ENCODE assay signal across 12 mouse cellular contexts in the genomic region with DNA sequence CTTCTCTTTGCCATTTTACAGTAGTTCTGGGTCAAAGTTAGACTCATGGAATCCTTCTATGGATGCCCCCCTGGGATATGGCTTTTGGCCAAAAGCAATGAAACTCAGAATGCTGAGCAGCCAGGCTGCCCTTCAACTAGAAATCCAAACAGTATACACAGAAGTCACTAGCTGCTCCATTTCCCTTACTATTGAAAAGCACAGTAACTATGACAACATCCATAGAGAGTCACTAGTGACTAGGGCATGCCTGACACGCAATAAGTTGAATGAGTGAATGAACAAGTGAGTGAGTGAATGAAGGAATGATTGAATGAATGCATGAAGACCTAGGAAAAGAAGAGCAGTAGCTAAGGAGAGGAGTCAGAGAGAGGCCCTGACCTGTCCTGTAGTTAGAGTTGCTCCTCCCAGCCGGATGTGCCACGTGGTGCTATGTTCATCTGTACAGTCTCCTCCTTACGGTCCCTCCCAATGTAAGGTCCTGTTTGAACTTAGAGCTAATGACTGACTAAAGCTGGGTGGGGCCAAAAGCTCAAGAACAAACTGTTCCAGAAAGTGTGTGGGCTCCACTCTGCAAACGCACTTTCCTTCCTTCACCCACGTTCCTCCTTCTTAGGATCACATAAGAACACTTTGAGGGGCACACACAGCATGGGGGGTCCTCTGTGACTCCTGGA. TPM values are rescaled to one million over a fixed set of nuclear protein-coding genes. Genes with fewer than 3 reads are reported as not detected.
DNase-seq lines count a peak whose midpoint lies in the region; ATAC-seq and TF ChIP-seq lines count a peak whose summit lies in the region.
"Had no signal": no experiment of that assay in that cellular context is flagged by ENCODE, and none has a peak within 500 bp of the region (broad histone marks: within the 10 kb centered on the region; RNA-seq: fewer than 3 reads in every experiment).

No protein-coding gene starts in this region.

- H3K9ac ChIP-seq in lung, embryonic 14.5 days, result no peak overlapping the region
- no peak overlapping the region for H3K9ac ChIP-seq in liver, embryonic 15.5 days
- no peak overlapping the region for H3K9ac ChIP-seq in stomach, embryonic 16.5 days (ENCODE audit: low read length)

- no peak overlapping the region for H3K4me2 ChIP-seq in lung, embryonic 14.5 days
- H3K4me2 ChIP-seq in liver, embryonic 15.5 days, result no peak overlapping the region
- no peak overlapping the region for H3K4me2 ChIP-seq in stomach, embryonic 16.5 days (ENCODE audit: low read depth, low read length)

- peak; percentile 76 for ATAC-seq in lung, embryonic 14.5 days (ENCODE audit: insufficient read depth)
- peak; percentile 82; the same call in 1 of the 2 replicates for ATAC-seq in liver, embryonic 15.5 days (ENCODE audit: insufficient read depth)
- peak; percentile 93 for ATAC-seq in stomach, embryonic 16.5 days (ENCODE audit: insufficient read depth, low FRiP score)

- DNase-seq in lung, embryonic 14.5 days, result peak; percentile 19
- no peak for DNase-seq in lung, postnatal 14 days
- DNase-seq in kidney, adult 2 months, result peak; percentile 88
- DNase-seq in frontal cortex, postnatal 10 days (ENCODE audit: low spot score in 2 of 2), result no peak
- no peak for DNase-seq in thymus, postnatal 4 days
- no peak for DNase-seq in ovary, adult 18-20 months (ENCODE audit: low spot score)
- DNase-seq: adrenal gland, adult 8-10 months; cerebellum, postnatal 10 days; gastrocnemius, adult 2 months; right cerebral cortex, postnatal 14 days had no signal

- H3K27ac ChIP-seq in lung, embryonic 14.5 days (ENCODE audit: low read depth), result no peak overlapping the region
- H3K27ac ChIP-seq in kidney, adult 2 months (ENCODE audit: insufficient read depth, low read depth, low read length), result peak overlapping the region; percentile 16
- no peak overlapping the region for H3K27ac ChIP-seq in liver, embryonic 15.5 days (replicated peaks)
- 0 out of 2 replicates have a peak overlapping the region, but pooled peaks have one; percentile 28 for H3K27ac ChIP-seq in stomach, embryonic 16.5 days (ENCODE audit: low read length)
- H3K27ac ChIP-seq: gastrocnemius, adult 2 months had no signal

- 65% methylated on average over 6 of the region's 6 CpGs for WGBS in lung, embryonic 14.5 days
- WGBS in kidney, adult 2 months, result 36% methylated on average over 6 of the region's 6 CpGs
- 54% methylated on average over 6 of the region's 6 CpGs for WGBS in liver, embryonic 15.5 days (ENCODE audit: insufficient replicate concordance)
- WGBS in stomach, embryonic 16.5 days, result 68% methylated on average over 6 of the region's 6 CpGs

- no peaks in the 10 kb centered on the region for H3K27me3 ChIP-seq in lung, embryonic 14.5 days (ENCODE audit: insufficient read depth, low read length)
- no peaks in the 10 kb centered on the region for H3K27me3 ChIP-seq in kidney, adult 2 months (replicated peaks; ENCODE audit: control insufficient read depth, insufficient read depth, low read length)
- no peaks in the 10 kb centered on the region for H3K27me3 ChIP-seq in liver, embryonic 15.5 days
- no peaks in the 10 kb centered on the region for H3K27me3 ChIP-seq in stomach, embryonic 16.5 days (ENCODE audit: control insufficient read depth, insufficient read depth, low read length)

- H3K4me1 ChIP-seq in lung, embryonic 14.5 days (ENCODE audit: insufficient read depth), result no peaks in the 10 kb centered on the region
- peaks cover 14% of the 10 kb centered on the region for H3K4me1 ChIP-seq in kidney, adult 2 months (ENCODE audit: control insufficient read depth, insufficient read depth, low read length)
- H3K4me1 ChIP-seq in liver, embryonic 15.5 days (replicated peaks), result no peaks in the 10 kb centered on the region
- peaks cover 3% of the 10 kb centered on the region; the same call in 1 of the 2 replicates for H3K4me1 ChIP-seq in stomach, embryonic 16.5 days (ENCODE audit: control insufficient read depth, insufficient read depth, low read length)

- H3K9me3 ChIP-seq in lung, embryonic 14.5 days (ENCODE audit: low read depth, low read length), result no peaks in the 10 kb centered on the region
- no peaks in the 10 kb centered on the region for H3K9me3 ChIP-seq in liver, embryonic 15.5 days (replicated peaks)
- H3K9me3 ChIP-seq in stomach, embryonic 16.5 days (replicated peaks; ENCODE audit: control insufficient read depth, low read length), result no peaks in the 10 kb centered on the region

- no peak for TF ChIP-seq POLR2A in kidney, adult 2 months (IDR thresholded peaks at IDR 0.05; ENCODE audit: low read depth, low read length)

- no peak overlapping the region for H3K4me3 ChIP-seq in lung, embryonic 14.5 days (ENCODE audit: low read depth, low read length)
- no peak overlapping the region for H3K4me3 ChIP-seq in kidney, adult 2 months (ENCODE audit: insufficient read depth, low read depth, low read length)
- H3K4me3 ChIP-seq in liver, embryonic 15.5 days (replicated peaks), result no peak overlapping the region
- H3K4me3 ChIP-seq in stomach, embryonic 16.5 days (replicated peaks; ENCODE audit: low read length), result no peak overlapping the region
- H3K4me3 ChIP-seq: gastrocnemius, adult 2 months had no signal

- no peaks in the 10 kb centered on the region for H3K36me3 ChIP-seq in lung, embryonic 14.5 days (ENCODE audit: insufficient read depth)
- no peaks in the 10 kb centered on the region for H3K36me3 ChIP-seq in kidney, adult 2 months (ENCODE audit: control insufficient read depth, insufficient read depth, low read length)
- H3K36me3 ChIP-seq in liver, embryonic 15.5 days (replicated peaks), result no peaks in the 10 kb centered on the region
- H3K36me3 ChIP-seq in stomach, embryonic 16.5 days (ENCODE audit: control insufficient read depth, insufficient read depth, low read length), result no peaks in the 10 kb centered on the region

- no peak for TF ChIP-seq CTCF in lung, embryonic 14.5 days (IDR thresholded peaks at IDR 0.05; ENCODE audit: low read depth)
- TF ChIP-seq CTCF in kidney, adult 2 months (conservative IDR thresholded peaks at IDR 0.05; ENCODE audit: insufficient read depth, insufficient read length, low read depth, low read length), result no peak

RNA-seq across cellular contexts. Expression of a gene that starts 22.1 kb away (rescaled TPM):
- 8.8 and 12.1 TPM in 2 replicates for polyA plus RNA-seq in lung, embryonic 14.5 days (2014; fragmentation: Nextera tagmentation; extraction: Ambion mirVana)
- 38.0 and 39.5 TPM in 2 replicates for polyA plus RNA-seq in kidney, adult 2 months (2012; rRNA removed)
- 13.2 and 14.0 TPM in 2 replicates for polyA plus RNA-seq in liver, embryonic 15.5 days (2015; fragmentation: Nextera tagmentation; extraction: Ambion mirVana)
- 39.6 and 47.5 TPM in 2 replicates for polyA plus RNA-seq in stomach, embryonic 16.5 days (2015; fragmentation: Nextera tagmentation; extraction: Ambion mirVana)

Comparison
In these comparisons a context has a peak if more than half of its experiments do, and no peak if none do; other contexts are left out.
1. DNase-seq: peak in lung, embryonic 14.5 days (single experiment) and kidney, adult 2 months (single experiment); none in lung, postnatal 14 days (single experiment), frontal cortex, postnatal 10 days (0 of 2), thymus, postnatal 4 days (single experiment) and ovary, adult 18-20 months (single experiment).
2. H3K27ac ChIP-seq: peak in kidney, adult 2 months (single experiment) and stomach, embryonic 16.5 days (single experiment); none in lung, embryonic 14.5 days (single experiment) and liver, embryonic 15.5 days (single experiment).
3. Peak in every context shown above with its lines, with median percentiles within 50 percentile points of each other: ATAC-seq.